Mouse (Mus musculus) layer of hippocampus, postnatal 10 days (tissue): Measurements from ENCODE around the gene Gtf3a. TPM values are rescaled to one million over a fixed set of nuclear protein-coding genes. Genes with fewer than 3 reads are reported as not detected.
"Not testable (repeated sequence)": the region's sequence is repeated elsewhere in the genome, so short reads cannot be mapped to it uniquely, and the experiment has no call there.

Experiments
- DNase-seq, 2 experiments: peaks; one replicate each; pipeline ENCODE4 v3.0.0; 2021; ENCODE audit warnings: low spot score in 2 of 2
- total RNA-seq, 2 experiments: library from RNA; stranded (reverse); gene quantifications; 2 replicates each; pipeline ENCODE4 v1.2.3; 2021

Gtf3a gene
- total RNA-seq, 2 experiments from 2014 or later, result 29.0 to 33.9 TPM

- no peak for DNase-seq
Measured at GRCm38 (mm10) chr5:146937541-146938503, 10.6 kb upstream of the Gtf3a start.

- DNase-seq, result peak; percentile 73 to 75
Measured at GRCm38 (mm10) chr5:146939109-146939796, 9.2 kb upstream of the Gtf3a start.

- DNase-seq, result peak; percentile 37 to 45
Measured at GRCm38 (mm10) chr5:146940219-146940618, 8.2 kb upstream of the Gtf3a start.

GRCm38 (mm10) chr5:146941939-146942338, 6.5 kb upstream of the Gtf3a start:
- not testable (repeated sequence) for DNase-seq

- DNase-seq, result no peak
Measured at GRCm38 (mm10) chr5:146942965-146943364, 5.5 kb upstream of the Gtf3a start.

- DNase-seq, result no peak
Measured at GRCm38 (mm10) chr5:146944568-146944967, 3.9 kb upstream of the Gtf3a start.

- no peak for DNase-seq
Measured at GRCm38 (mm10) chr5:146946682-146947081, 1.8 kb upstream of the Gtf3a start.

GRCm38 (mm10) chr5:146947497-146947896, 960 bp upstream of the Gtf3a start:
- DNase-seq, result no peak

GRCm38 (mm10) chr5:146948041-146948507, 383 bp upstream of the Gtf3a start:
- no peak for DNase-seq

GRCm38 (mm10) chr5:146954576-146954975, 6.1 kb downstream of the Gtf3a start:
- DNase-seq, result no peak

GRCm38 (mm10) chr5:146955651-146956050, 7.2 kb downstream of the Gtf3a start:
- no peak for DNase-seq

- no peak for DNase-seq
Measured at GRCm38 (mm10) chr5:146956678-146957077, 8.2 kb downstream of the Gtf3a start.

GRCm38 (mm10) chr5:146963118-146963936, 14.9 kb downstream of the Gtf3a start, which contains the start of gene Mtif3:
TSS of gene Mtif3 (minus strand) at chr5:146963800.
- peak; percentile 74 to 81 for DNase-seq

- peak in 1 of 2 experiments; percentile 25 for DNase-seq
Measured at GRCm38 (mm10) chr5:146963937-146964278, 15.5 kb downstream of the Gtf3a start.

GRCm38 (mm10) chr5:146968695-146969393, 20.4 kb downstream of the Gtf3a start:
- DNase-seq, result no peak

GRCm38 (mm10) chr5:146971776-146972561, 23.5 kb downstream of the Gtf3a start:
- DNase-seq, result no peak

- no peak for DNase-seq
Measured at GRCm38 (mm10) chr5:146973353-146973752, 24.9 kb downstream of the Gtf3a start.

GRCm38 (mm10) chr5:146973858-146974780, 25.7 kb downstream of the Gtf3a start:
- DNase-seq, result no peak

GRCm38 (mm10) chr5:146974781-146975123, 26.3 kb downstream of the Gtf3a start:
- DNase-seq, result no peak
